Mouse (Mus musculus) limb, embryonic 13.5 days (tissue): ENCODE data around the gene Pdcd1lg2. TPM values are rescaled to one million over a fixed set of nuclear protein-coding genes. Genes with fewer than 3 reads are reported as not detected.

Experiments
- ATAC-seq: fragments of 200-750 bp; cut with Nextera tagmentation; 2 replicates; pipeline ENCODE4 v1.8.0; 2017; ENCODE audit warnings: low read depth, moderate number of reproducible peaks, moderate TSS enrichment; ENCODE audit not compliant: low FRiP score
- H3K27ac ChIP-seq: fragments of 300-500 bp; sonication (generic); 2 replicates; pipeline ENCODE4 v1.5.1; 2015; ENCODE audit warnings: inconsistent platforms, mild to moderate bottlenecking, moderate library complexity
- H3K27me3 ChIP-seq: fragments of 300-500 bp; sonication (generic); 2 replicates; pipeline ENCODE4 v1.6.1; 2015; ENCODE audit warnings: mild to moderate bottlenecking, inconsistent platforms
- H3K36me3 ChIP-seq: fragments of 300-500 bp; sonication (generic); 2 replicates; pipeline ENCODE4 v1.6.1; 2015; ENCODE audit warnings: inconsistent platforms, mild to moderate bottlenecking, moderate library complexity
- H3K4me1 ChIP-seq: fragments of 300-500 bp; sonication (generic); 2 replicates; pipeline ENCODE4 v1.6.1; 2015; ENCODE audit warnings: inconsistent platforms
- H3K4me2 ChIP-seq: fragments of 300-500 bp; sonication (generic); replicated peaks from 2 replicates; pipeline ENCODE4 v1.6.1; 2015; ENCODE audit warnings: inconsistent platforms, mild to moderate bottlenecking, moderate library complexity
- H3K4me3 ChIP-seq: fragments of 300-500 bp; sonication (generic); 2 replicates; pipeline ENCODE4 v1.5.1; 2015; ENCODE audit warnings: moderate library complexity, mild to moderate bottlenecking, inconsistent platforms
- H3K9ac ChIP-seq: fragments of 300-500 bp; sonication (generic); 2 replicates; pipeline ENCODE4 v1.6.1; 2015; ENCODE audit warnings: mild to moderate bottlenecking, inconsistent platforms
- H3K9me3 ChIP-seq: fragments of 300-500 bp; sonication (generic); 2 replicates; pipeline ENCODE4 v1.6.1; 2016; ENCODE audit warnings: inconsistent platforms
- WGBS: fragments of 180-500 bp; shearing (Covaris S2); methylation state at CpG from one replicate; pipeline ENCODE4 v1.1.7; 2015; 5-methylcytosine and 5-hydroxymethylcytosine counted together
- polyA plus RNA-seq: library from polyadenylated mRNA; unstranded; fragments of >200 nt; fragmentation: Nextera tagmentation; extraction: Ambion mirVana; gene quantifications from 2 replicates; pipeline ENCODE4 v1.2.1, GENCODE M21; 2015

Pdcd1lg2 gene
- polyA plus RNA-seq, 1 experiment from 2014 or later: not detected

GRCm38 (mm10) chr19:29514130-29514529 is 103.4 kb downstream of the Pdcd1lg2 start:
- 95% methylated on average over 3 of the region's 3 CpGs for WGBS
- Histone ChIP-seq H3K9me3 (peaks cover 6% of the 10 kb centered on the region), H3K4me3 (no peak overlapping the region), H3K27me3 (no peaks in the 10 kb centered on the region), H3K36me3 (peaks cover 25% of the 10 kb centered on the region), H3K4me1 (peaks cover 4% of the 10 kb centered on the region; the same call in 1 of the 2 replicates), H3K4me2 (no peak overlapping the region), H3K27ac (no peak overlapping the region), H3K9ac (no peak overlapping the region)
- ATAC-seq: no peak

- ATAC-seq: no peak
Measured at GRCm38 (mm10) chr19:29515386-29515785, 104.7 kb downstream of the Pdcd1lg2 start.

GRCm38 (mm10) chr19:29515991-29516390 is 105.3 kb downstream of the Pdcd1lg2 start:
- H3K27ac ChIP-seq: no peak overlapping the region
- no peak overlapping the region for H3K4me3 ChIP-seq
- no peak overlapping the region for H3K4me2 ChIP-seq
- whole genome bisulfite sequencing: 72% methylated on average over 10 of the region's 10 CpGs
- peaks cover 29% of the 10 kb centered on the region for H3K36me3 ChIP-seq
- peaks cover 10% of the 10 kb centered on the region; the same call in 1 of the 2 replicates for H3K4me1 ChIP-seq
- H3K27me3 ChIP-seq: no peaks in the 10 kb centered on the region
- ATAC-seq: no peak
- H3K9me3 ChIP-seq: peaks cover 6% of the 10 kb centered on the region
- H3K9ac ChIP-seq: no peak overlapping the region

More at GRCm38 (mm10) chr19:29515386-29515785, 104.7 kb downstream of the Pdcd1lg2 start:
- H3K4me1 ChIP-seq: peaks cover 4% of the 10 kb centered on the region; the same call in 1 of the 2 replicates
- no peak overlapping the region for H3K4me3 ChIP-seq
- peaks cover 29% of the 10 kb centered on the region for H3K36me3 ChIP-seq
- no peak overlapping the region for H3K9ac ChIP-seq
- no peak overlapping the region for H3K27ac ChIP-seq
- peaks cover 6% of the 10 kb centered on the region for H3K9me3 ChIP-seq
- WGBS: 94% methylated on average over 3 of the region's 3 CpGs
- no peak overlapping the region for H3K4me2 ChIP-seq
- no peaks in the 10 kb centered on the region for H3K27me3 ChIP-seq

DNA sequence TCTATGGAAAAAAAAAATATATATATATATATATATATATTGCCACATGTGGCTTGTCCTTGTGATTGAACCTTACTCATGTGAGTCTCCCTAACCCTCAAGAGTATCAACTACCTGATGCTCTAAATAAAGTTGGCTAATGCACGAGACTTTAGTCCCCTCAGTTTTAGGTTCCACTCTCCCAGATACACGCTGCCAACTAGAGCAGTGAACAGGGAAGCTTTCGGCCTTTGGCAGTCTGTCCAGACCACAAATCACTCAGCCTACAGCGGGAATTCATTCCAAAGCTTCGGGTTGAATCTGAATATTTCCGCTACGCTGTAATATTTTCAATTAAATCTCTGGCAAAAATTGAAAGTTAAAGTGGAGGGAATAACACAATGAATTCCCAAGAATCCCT is 107.7 kb downstream of the Pdcd1lg2 start:
- H3K4me1 ChIP-seq: peaks cover 11% of the 10 kb centered on the region; the same call in 1 of the 2 replicates
- WGBS: 77% methylated on average over 7 of the region's 7 CpGs
- no peak overlapping the region for H3K4me2 ChIP-seq
- ATAC-seq: no peak
- H3K9ac ChIP-seq: no peak overlapping the region
- H3K27ac ChIP-seq: no peak overlapping the region
- peaks cover 29% of the 10 kb centered on the region for H3K36me3 ChIP-seq
- peaks cover 6% of the 10 kb centered on the region for H3K9me3 ChIP-seq
- H3K4me3 ChIP-seq: no peak overlapping the region
- H3K27me3 ChIP-seq: no peaks in the 10 kb centered on the region

- peaks cover 29% of the 10 kb centered on the region for H3K36me3 ChIP-seq
- peaks cover 15% of the 10 kb centered on the region for H3K4me1 ChIP-seq
- no peak overlapping the region for H3K27ac ChIP-seq
- H3K9ac ChIP-seq: no peak overlapping the region
- WGBS: 79% methylated on average over 4 of the region's 4 CpGs
- H3K4me2 ChIP-seq: no peak overlapping the region
- no peaks in the 10 kb centered on the region for H3K27me3 ChIP-seq
- H3K4me3 ChIP-seq: no peak overlapping the region
- H3K9me3 ChIP-seq: peaks cover 6% of the 10 kb centered on the region
- ATAC-seq: no peak
Measured at GRCm38 (mm10) chr19:29518922-29519321, 108.2 kb downstream of the Pdcd1lg2 start.

Other genes starting within 250 kb of the Pdcd1lg2 start
- gene Jak2, start 159.1 kb upstream of the Pdcd1lg2 start, polyA plus RNA-seq: 8.5 and 9.8 TPM in 2 replicates
- gene Insl6, start 85.6 kb upstream of the Pdcd1lg2 start, polyA plus RNA-seq: 7.6 and 8.0 TPM in 2 replicates
- 0.20 TPM in 1 of 2 replicates, not detected in the other for gene Rln1, start 76.2 kb upstream of the Pdcd1lg2 start, polyA plus RNA-seq
- gene Plgrkt, start 43.5 kb upstream of the Pdcd1lg2 start, polyA plus RNA-seq: 58.1 and 58.2 TPM in 2 replicates
- gene Cd274, start 43.5 kb upstream of the Pdcd1lg2 start, polyA plus RNA-seq: 0.04 and 0.05 TPM in 2 replicates
- gene Ric1, start 111.4 kb downstream of the Pdcd1lg2 start, polyA plus RNA-seq: 25.5 and 25.7 TPM in 2 replicates
- 13.4 and 13.9 TPM in 2 replicates for gene Ermp1, start 237.5 kb downstream of the Pdcd1lg2 start, polyA plus RNA-seq